Mouse (Mus musculus) B cell, adult 62 days (primary cell): ENCODE results near the gene Myrfl. TPM values are rescaled to one million over a fixed set of nuclear protein-coding genes. Genes with fewer than 3 reads are reported as not detected.

ENCODE experiments used
- total RNA-seq: library from RNA; stranded (reverse); gene quantifications from 4 replicates; pipeline ENCODE4 v1.2.4, GENCODE M21; 2023

Gene Myrfl
- total RNA-seq, result not detected in 4 replicates

GRCm38 (mm10) chr10:116896336-116897177 lies at the start of gene Myrfl:
TSS of gene Myrfl (minus strand) at chr10:116896919.

Other genes starting within 250 kb of the Myrfl start
- 41.6 to 49.4 TPM (median 45.7 TPM) in 4 replicates for gene Rab3ip, start 53.9 kb upstream of the Myrfl start, total RNA-seq
- gene Gm10271, start 75.7 kb upstream of the Myrfl start, total RNA-seq, result not detected in 4 replicates
- not detected in 4 replicates for gene Best3, start 89.4 kb upstream of the Myrfl start, total RNA-seq
- gene Lrrc10, start 148.4 kb upstream of the Myrfl start, total RNA-seq, result not detected in 4 replicates
- 260 to 285 TPM (median 275 TPM) in 4 replicates for gene Cct2, start 166.9 kb upstream of the Myrfl start, total RNA-seq